Mouse (Mus musculus) left cerebral cortex, postnatal 36 days (tissue): ENCODE measurements around the gene Tmco1. TPM values are rescaled to one million over a fixed set of nuclear protein-coding genes. Genes with fewer than 3 reads are reported as not detected.

Experiments used
- DNase-seq, 2 experiments: peaks; one replicate each; pipeline ENCODE4 v3.0.0; 2021 to 2022; ENCODE audit warnings: low spot score in 2 of 2, mixed read lengths in 1 of 2
- intact Hi-C: fragments of 180-260 bp; cut with DNase I; formaldehyde crosslinking; loops from one replicate; pipeline ENCODE4 v1.15.1; 2025
- total RNA-seq, 2 experiments: library from RNA; stranded (reverse); gene quantifications; 2 replicates each; pipeline ENCODE4 v1.2.3; 2021

Gene Tmco1
- total RNA-seq, 2 experiments from 2014 or later, result 42.6 to 46.5 TPM

DNA sequence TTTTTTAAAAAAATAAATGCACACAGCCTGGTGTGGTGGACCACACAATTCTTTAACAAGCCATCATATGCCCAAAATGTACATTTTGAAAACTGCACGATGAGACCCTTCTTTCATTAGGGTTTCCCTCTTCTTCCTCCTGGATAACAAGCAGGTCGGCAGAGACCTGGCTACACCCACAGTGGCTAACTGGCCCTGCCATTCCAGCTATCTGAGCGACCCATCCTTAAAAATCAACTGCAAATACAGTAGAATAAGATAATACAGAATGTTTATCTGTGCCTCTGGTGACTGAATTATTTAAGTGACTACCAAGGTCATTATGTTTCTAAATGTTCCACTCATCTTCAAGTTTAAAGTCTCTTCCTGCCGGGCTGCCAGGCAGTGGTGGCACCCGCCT lies 25.4 kb upstream of the Tmco1 start:
- no peak for DNase-seq
- intact Hi-C loops, result loop anchor here (5.0 kb wide), 1 partner anchor 40 kb away; no protein-coding TSS in a partner anchor

DNA sequence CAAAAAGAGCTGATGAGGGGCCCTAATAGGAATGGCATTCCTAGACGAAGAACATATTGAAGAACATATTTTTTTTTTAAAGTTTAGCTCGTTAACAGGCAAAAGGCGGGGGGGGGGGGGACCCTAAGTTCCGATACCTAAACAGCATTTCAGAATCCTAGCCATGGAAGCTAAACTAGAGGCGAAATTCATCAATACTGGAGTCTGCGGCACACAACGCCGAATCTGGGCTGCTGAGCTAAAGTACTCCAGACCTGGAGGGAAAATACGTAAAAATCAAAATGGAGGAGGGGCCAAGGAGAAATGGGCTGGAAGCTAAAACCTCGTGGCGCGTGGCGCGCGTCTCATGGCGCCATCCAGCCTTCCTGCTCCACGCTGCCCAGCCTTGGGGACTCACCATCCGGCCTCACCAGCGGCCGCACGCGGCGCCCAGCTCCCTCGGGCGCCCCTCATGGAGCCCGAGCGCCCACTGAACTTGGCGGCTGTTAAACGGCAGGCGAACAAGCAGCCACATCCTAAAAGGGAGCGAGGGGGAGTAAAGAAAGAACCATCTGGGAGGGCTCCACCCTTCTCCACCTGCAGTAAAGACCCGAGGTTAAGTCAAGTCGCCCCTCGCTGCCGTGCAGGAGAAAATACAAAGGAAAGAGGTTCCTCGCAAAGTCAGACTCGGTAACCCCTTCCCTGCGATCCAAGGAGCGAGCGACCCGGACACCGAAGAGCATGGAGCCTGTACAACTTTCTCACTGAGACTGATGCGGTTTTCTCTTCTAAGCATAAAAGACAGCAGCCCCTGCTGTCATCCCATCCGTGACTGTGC lies 24.5 kb upstream of the Tmco1 start:
- DNase-seq, result peak; percentile 65 to 77
- intact Hi-C loops, result loop anchor here (5.0 kb wide), 1 partner anchor 41 kb away; no protein-coding TSS in a partner anchor

DNA sequence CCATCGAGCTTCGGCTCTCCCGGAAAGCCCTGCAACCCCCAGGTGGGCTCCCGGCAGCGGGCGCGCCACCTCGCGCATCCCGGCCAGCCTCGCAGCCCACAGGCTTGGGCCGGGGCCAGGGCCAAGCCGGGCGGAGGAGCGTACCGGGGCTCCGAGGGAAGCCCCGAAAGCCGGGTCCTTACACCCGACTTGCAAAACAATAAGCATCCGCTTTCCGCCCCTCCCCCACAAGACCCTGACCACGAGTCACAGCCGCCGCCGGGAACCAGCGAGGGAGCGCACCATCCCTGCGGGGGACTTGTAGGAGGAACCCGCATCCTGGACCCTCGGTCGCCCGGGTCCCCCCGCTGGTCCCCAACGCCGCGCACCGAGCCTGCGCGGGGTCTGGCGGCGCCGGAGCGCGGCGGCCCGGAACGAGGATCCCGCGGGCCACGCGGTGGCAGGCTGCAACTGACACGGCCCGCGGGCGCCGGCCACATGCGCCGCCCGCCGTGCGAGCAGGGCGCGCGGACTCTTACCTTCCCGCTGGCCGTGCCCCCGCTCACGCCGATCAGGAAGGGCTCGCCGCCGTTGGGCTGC lies 23.8 kb upstream of the Tmco1 start:
- intact Hi-C loops, result loop anchor here (5.0 kb wide), 1 partner anchor 42 kb away; no protein-coding TSS in a partner anchor
- DNase-seq, result peak; percentile 59 to 63

- intact Hi-C loops, result loop anchor here (5.0 kb wide), 1 partner anchor 43 kb away; no protein-coding TSS in a partner anchor
- peak; percentile 82 to 88 for DNase-seq
Observed at GRCm38 (mm10) chr1:167284837-167285319, 23.3 kb upstream of the Tmco1 start.

GRCm38 (mm10) chr1:167285320-167285355 lies 23.0 kb upstream of the Tmco1 start, which contains the start of gene Uck2:
TSS of gene Uck2 (minus strand) at chr1:167285320.
- DNase-seq, result no peak
- intact Hi-C loops, result no loop called here

DNA sequence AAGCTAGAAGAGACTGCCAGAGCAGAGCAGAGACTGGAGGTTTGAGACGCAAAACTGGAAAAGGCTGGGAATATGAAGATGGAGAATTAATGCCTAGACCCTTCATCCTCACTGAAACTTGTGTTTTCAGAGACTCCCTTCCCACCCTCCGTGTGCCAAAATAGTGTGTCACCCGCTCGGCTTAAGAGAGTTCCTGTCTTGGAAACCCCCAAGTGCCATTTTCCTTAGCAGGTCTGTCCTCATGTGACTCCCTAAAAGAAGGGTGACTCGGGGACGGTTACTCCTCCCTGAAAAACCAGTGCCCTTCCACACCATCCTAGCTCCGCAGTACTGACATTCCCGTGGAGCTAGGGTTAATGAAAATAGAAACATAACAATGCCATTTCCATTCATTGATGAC lies 22.8 kb upstream of the Tmco1 start:
- DNase-seq, result no peak
- intact Hi-C loops, result no loop called here

- DNase-seq, result no peak
- intact Hi-C loops, result no loop called here
Observed at GRCm38 (mm10) chr1:167287156-167287555, 21.0 kb upstream of the Tmco1 start.

GRCm38 (mm10) chr1:167288665-167289538 lies 19.3 kb upstream of the Tmco1 start:
- no peak for DNase-seq
- intact Hi-C loops, result no loop called here

DNA sequence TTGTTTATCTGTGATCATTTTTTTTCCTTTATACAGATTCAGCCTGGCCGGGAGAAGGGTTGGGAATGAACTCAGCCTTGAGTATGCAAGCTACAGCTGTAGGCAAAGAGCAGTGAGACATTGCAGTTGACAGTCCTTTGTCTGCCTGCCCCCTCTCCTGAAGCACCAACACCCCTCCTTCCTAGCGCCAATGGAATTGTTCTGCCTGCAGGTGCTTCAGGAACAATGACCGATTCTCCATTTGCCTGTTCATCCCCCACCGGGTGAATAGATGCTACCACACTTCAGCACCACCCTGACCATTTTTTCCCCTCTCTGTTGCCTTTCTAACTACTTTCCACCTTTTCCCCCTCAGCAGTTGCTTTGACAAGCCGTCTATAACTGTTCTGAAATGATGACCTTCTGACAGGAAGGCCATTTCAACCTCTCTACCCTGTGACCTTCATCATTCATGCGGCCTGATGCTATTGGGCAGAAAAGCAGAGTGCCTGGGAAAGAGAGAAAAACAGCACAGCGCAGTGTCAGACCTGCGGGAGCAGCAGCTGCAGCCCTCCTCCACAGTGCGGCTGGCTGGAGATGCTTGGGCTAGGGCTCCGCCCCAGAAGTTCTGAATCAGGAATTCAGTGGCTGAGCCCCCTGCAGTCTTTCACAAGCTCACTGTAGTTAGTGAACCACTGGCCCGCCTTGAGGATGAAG lies 18.5 kb upstream of the Tmco1 start:
- intact Hi-C loops, result no loop called here
- DNase-seq, result no peak

DNA sequence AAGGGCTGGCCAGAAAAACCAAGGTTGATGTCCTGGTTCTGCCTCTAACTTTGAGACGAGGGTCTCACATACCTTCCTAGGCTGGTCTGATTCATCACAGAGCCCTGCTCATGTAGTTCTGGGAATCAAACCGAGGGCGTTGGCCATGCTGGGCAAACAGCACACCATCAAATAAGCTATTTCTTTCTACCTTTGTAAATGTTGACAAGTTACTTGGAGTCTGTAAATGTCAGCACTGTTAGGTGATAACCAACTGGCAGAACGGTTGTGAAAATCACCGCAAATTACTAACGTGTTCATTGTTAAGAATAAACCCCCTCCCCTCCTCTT lies 17.9 kb upstream of the Tmco1 start:
- DNase-seq, result no peak
- intact Hi-C loops, result no loop called here

GRCm38 (mm10) chr1:167291610-167292009 lies 16.6 kb upstream of the Tmco1 start:
- intact Hi-C loops, result no loop called here
- DNase-seq, result no peak

DNA sequence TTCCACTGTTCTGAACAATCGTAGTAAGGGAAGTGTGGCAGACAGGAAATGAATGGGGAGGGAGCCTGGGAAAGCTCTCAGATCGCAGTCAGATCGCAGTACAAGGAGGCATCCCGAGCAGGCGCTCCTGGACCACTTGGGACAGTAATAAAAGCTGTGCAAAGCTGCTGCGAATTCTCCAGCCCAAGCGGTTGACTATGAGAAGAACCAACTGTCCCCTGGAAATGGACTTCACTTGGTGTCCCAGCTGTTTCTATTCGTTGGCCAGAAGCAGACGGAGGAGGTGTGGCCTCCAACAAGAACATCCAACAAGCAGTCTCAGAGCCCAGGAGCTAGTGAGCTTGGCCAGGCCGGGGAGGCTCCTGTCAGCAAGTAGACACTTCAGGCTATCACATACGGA lies 15.7 kb upstream of the Tmco1 start:
- DNase-seq, result no peak
- intact Hi-C loops, result no loop called here

- no peak for DNase-seq
- intact Hi-C loops, result no loop called here
Observed at GRCm38 (mm10) chr1:167295679-167296402, 12.3 kb upstream of the Tmco1 start.

DNA sequence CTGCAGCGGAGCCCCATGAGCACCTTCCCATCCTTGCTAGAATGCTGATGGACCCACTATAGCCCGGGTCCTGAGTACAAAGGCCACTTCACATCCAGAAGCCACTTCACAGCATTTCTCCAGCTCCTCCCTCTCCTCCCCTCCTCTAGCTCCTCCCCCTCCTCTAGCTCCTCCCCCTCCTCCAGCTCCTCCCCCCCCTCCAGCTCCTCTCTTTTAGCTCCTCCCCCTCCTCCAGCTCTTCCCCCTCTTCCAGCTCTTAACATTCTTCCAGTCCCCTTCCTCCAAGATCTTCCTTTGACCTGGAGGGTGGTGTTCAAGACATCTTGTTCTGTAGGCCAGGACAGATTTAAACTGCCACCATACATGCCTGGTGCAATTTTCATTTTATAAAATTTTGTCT lies 8.1 kb upstream of the Tmco1 start:
- intact Hi-C loops, result no loop called here
- DNase-seq, result no peak

DNA sequence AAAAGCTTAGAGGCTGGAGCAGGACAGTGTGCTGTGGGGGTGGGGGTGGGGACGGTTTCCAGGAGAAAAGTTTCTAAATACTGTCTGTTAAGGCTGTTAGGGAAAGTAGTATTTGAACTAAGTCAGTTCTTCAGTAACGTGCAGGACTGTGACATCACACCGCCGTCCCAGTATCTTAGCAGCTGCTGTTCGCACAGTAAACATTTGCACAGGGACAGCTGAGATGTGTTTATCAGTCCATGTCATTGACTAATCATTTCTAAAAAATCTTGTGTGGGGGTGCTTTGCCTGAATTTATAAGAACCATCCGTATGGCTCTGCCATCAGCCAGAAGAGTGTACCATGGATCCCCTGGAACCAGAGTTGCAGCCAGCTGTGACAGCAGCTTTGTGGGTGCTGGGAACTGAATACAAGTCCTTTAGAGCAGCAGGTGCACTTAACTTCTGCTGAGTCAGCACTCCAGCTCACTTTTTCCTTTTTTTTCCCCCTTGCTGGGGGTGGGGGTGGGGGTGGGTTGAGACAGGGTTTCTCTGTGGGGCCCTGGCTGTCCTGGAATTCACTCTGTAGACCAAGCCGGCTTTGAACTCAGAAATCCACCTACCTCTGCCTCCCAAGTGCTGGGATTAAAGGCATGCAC lies 2.6 kb upstream of the Tmco1 start:
- intact Hi-C loops, result loop anchor here (5.0 kb wide), 1 partner anchor 83 kb away; no protein-coding TSS in a partner anchor
- no peak for DNase-seq

DNA sequence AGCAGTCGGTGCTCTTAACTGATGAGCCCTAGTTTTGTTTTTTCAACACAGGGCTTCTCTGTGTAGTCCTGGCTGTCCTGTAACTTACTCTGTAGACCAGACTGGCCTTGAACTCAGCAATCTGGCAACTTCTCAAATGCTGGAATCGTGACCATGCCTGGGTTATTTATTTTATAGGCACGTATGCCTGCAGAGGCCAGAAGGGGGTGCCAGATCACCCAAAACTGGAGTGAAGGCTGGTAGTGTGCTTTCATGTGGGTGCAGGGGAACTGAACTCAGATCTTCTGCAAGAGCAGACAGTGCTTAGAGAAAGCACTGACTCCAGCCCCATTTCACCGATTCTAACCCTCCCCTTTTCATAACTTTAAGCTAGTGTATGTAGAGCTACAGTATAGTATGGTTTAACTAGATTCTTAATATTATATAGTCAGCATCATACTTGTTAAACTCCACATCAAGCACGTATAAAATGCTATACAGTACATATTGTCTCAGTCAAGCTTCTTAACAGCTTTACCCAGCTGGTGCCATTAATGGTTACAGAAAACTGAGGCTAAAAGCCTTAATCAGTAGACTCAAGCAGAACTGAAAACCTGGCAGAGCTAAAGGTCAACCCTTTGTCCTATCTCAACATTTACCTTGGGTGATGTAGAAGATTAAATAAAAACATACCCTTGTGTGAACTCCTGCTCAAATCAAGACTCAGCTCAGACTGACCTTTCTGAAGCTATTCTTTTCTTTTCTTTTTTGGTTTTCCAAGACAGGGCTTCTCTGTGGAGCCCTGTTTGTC lies 1.5 kb upstream of the Tmco1 start:
- no peak for DNase-seq
- intact Hi-C loops, result loop anchor here (5.0 kb wide), 1 partner anchor 84 kb away; no protein-coding TSS in a partner anchor

DNA sequence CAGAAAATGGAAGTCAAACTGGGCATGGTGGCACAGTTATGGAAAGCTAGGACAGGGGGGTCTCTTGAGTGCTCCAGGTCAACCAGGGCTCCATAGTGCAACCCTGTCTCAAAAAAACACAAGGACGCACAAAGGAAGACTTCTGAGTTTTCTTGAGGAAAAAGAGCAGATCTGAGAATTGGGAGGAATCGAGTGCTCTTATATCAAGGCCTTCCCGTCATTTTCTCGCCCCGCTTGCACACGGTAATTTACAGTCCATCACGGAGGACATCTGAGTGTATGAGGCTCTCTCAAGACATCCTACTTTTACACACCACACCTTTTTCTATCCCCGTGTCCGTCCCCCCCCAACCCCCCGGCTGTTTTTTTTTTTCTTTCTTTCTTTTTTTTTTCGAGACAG lies 504 bp upstream of the Tmco1 start:
- no peak for DNase-seq
- intact Hi-C loops, result loop anchor here (5.0 kb wide), 1 partner anchor 85 kb away; no protein-coding TSS in a partner anchor

DNA sequence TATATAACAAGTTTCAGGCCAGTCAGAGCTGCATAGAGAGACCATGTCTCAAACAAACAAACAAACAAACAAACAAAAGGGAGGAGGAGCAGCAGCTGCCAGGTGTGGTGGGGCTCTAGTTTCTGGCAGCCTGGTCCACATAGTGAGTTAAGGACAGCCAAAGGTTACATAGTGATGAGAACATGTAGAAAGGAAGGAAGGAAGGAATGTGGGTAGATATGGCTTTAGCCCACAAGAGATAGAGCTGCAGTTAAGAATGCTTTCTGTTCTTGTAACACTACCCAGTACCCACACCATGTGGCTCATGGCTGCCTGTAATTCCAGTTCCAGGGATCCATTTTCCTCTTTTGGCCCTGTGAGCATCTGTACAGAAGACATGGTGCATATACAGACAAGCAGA lies 4.2 kb downstream of the Tmco1 start:
- intact Hi-C loops, result no loop called here

More for the DNA sequence above, 4.2 kb downstream of the Tmco1 start:
- no peak for DNase-seq
